ENCODE assay signal across 7 mouse cellular contexts in the genomic region with DNA sequence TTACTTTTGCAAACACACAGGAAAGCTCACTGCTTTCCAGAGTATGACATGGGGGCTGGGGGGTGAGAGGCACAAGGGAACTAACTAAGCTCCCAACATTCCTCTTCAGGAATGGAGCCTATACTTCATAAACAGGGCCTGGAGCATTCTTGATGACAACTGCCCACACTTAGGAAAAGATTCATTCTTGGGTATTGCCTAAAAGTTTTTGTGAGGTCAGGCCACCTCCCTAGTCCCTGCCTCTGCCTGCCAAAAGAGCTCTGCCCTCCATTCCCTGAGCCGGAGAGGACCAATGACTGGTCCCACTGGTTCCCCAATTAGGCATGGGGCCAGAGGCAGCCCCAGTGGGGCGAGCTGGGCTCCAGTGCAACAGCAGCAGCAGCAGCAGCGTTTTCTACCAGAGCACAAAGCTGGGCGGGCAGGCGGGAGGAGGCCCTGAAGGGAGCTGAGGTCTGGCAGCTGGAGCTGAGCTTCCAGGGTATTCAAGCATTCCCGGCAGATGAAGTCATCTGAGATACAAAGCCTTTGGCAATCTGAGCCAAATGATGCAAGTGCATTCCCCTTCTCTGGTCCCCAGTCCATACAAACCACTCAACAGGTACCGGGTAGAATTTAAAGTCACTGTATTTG.
DNase-seq lines count a peak whose midpoint lies in the region; ATAC-seq lines count a peak whose summit lies in the region.

No protein-coding gene starts in this region.

- peak; percentile 71 to 80 for DNase-seq in adrenal gland, postnatal 36 days
- peak; percentile 86 for DNase-seq in forebrain, embryonic 11.5 days (ENCODE audit: low spot score)
- peak; percentile 75 for DNase-seq in kidney, postnatal 14 days

- H3K27me3 ChIP-seq in forebrain, embryonic 11.5 days (ENCODE audit: control insufficient read depth, insufficient read depth, low read length): no peaks in the 10 kb centered on the region
- H3K27me3 ChIP-seq in heart, embryonic 14.5 days (ENCODE audit: control insufficient read depth, insufficient read depth, low read length): no peaks in the 10 kb centered on the region
- H3K27me3 ChIP-seq in liver, embryonic 16.5 days (ENCODE audit: control insufficient read depth, insufficient read depth, low read depth, low read length): no peaks in the 10 kb centered on the region
- no peaks in the 10 kb centered on the region for H3K27me3 ChIP-seq in neural tube, embryonic 15.5 days (replicated peaks)

- H3K4me1 ChIP-seq in forebrain, embryonic 11.5 days (replicated peaks; ENCODE audit: control insufficient read depth, insufficient read depth, low read length): peaks cover 13% of the 10 kb centered on the region
- peaks cover 30 to 60% of the 10 kb centered on the region in 2 experiments for H3K4me1 ChIP-seq in heart, embryonic 14.5 days (ENCODE audit: control insufficient read depth in 2 of 2, insufficient read depth in 2 of 2, low read length in 2 of 2)
- no peaks in the 10 kb centered on the region for H3K4me1 ChIP-seq in liver, embryonic 16.5 days (ENCODE audit: control insufficient read depth, low read depth, low read length)
- peaks cover 12% of the 10 kb centered on the region for H3K4me1 ChIP-seq in neural tube, embryonic 15.5 days

- no peaks in the 10 kb centered on the region for H3K36me3 ChIP-seq in forebrain, embryonic 11.5 days (ENCODE audit: control insufficient read depth, insufficient read depth, low read length)
- H3K36me3 ChIP-seq in heart, embryonic 14.5 days (ENCODE audit: control insufficient read depth, insufficient read depth, low read length): peaks cover 45% of the 10 kb centered on the region
- H3K36me3 ChIP-seq in liver, embryonic 16.5 days (ENCODE audit: control insufficient read depth, insufficient read depth): no peaks in the 10 kb centered on the region
- H3K36me3 ChIP-seq in neural tube, embryonic 15.5 days: peaks cover 5% of the 10 kb centered on the region

- 8% methylated on average over 7 of the region's 7 CpGs for WGBS in forebrain, embryonic 11.5 days
- 2% methylated on average over 7 of the region's 7 CpGs for WGBS in heart, embryonic 14.5 days
- 42% methylated on average over 7 of the region's 7 CpGs for WGBS in liver, embryonic 16.5 days (ENCODE audit: insufficient replicate concordance)
- WGBS in neural tube, embryonic 15.5 days: 15% methylated on average over 7 of the region's 7 CpGs

- ATAC-seq in forebrain, embryonic 11.5 days (replicated peaks; ENCODE audit: low FRiP score): peak; percentile 94
- ATAC-seq in heart, embryonic 14.5 days (ENCODE audit: insufficient number of reproducible peaks, insufficient read depth, low FRiP score, low read depth): peak; percentile 90
- peak; percentile 41 for ATAC-seq in liver, embryonic 16.5 days (ENCODE audit: low read depth)
- peak; percentile 84 for ATAC-seq in neural tube, embryonic 15.5 days (ENCODE audit: low FRiP score)
- ATAC-seq in erythroid progenitor cell, adult 5-6 weeks (replicated peaks; ENCODE audit: low FRiP score, poor library complexity, severe bottlenecking): no peak

- no peaks in the 10 kb centered on the region for H3K9me3 ChIP-seq in forebrain, embryonic 11.5 days (ENCODE audit: control insufficient read depth, low read length)
- H3K9me3 ChIP-seq in heart, embryonic 14.5 days (ENCODE audit: control insufficient read depth, low read length): no peaks in the 10 kb centered on the region
- no peaks in the 10 kb centered on the region for H3K9me3 ChIP-seq in liver, embryonic 16.5 days (replicated peaks; ENCODE audit: control insufficient read depth, low read length)
- no peaks in the 10 kb centered on the region for H3K9me3 ChIP-seq in neural tube, embryonic 15.5 days (replicated peaks)

- H3K4me3 ChIP-seq in forebrain, embryonic 11.5 days (ENCODE audit: low read depth, low read length): no peak overlapping the region
- no peak overlapping the region for H3K4me3 ChIP-seq in heart, embryonic 14.5 days (ENCODE audit: control insufficient read depth in 1 of 2, insufficient read depth in 1 of 2, low read depth in 1 of 2, low read length in 2 of 2)
- H3K4me3 ChIP-seq in liver, embryonic 16.5 days (ENCODE audit: low read depth, low read length): no peak overlapping the region
- no peak overlapping the region for H3K4me3 ChIP-seq in neural tube, embryonic 15.5 days (replicated peaks)

- H3K4me2 ChIP-seq in forebrain, embryonic 11.5 days (ENCODE audit: low read depth, low read length, severe bottlenecking): no peak overlapping the region
- H3K4me2 ChIP-seq in heart, embryonic 14.5 days (ENCODE audit: low read length): peak overlapping the region; percentile 47
- no peak overlapping the region for H3K4me2 ChIP-seq in liver, embryonic 16.5 days (ENCODE audit: low read depth, low read length)
- no peak overlapping the region; the same call in 1 of the 2 replicates for H3K4me2 ChIP-seq in neural tube, embryonic 15.5 days

- peak overlapping the region; percentile 80 for H3K27ac ChIP-seq in forebrain, embryonic 11.5 days (ENCODE audit: low read depth, low read length)
- H3K27ac ChIP-seq in heart, embryonic 14.5 days (replicated peaks in 1 of 2; ENCODE audit: control insufficient read depth in 1 of 2, insufficient read depth in 1 of 2, low read depth in 2 of 2, low read length in 2 of 2): peak overlapping the region; percentile 93 to 98
- peak overlapping the region; percentile 43; the same call in 1 of the 2 replicates for H3K27ac ChIP-seq in liver, embryonic 16.5 days (ENCODE audit: low read length)
- peak overlapping the region; percentile 74 for H3K27ac ChIP-seq in neural tube, embryonic 15.5 days (replicated peaks)

- no peak overlapping the region; the same call in 1 of the 2 replicates for H3K9ac ChIP-seq in forebrain, embryonic 11.5 days (ENCODE audit: low read length)
- peak overlapping the region; percentile 54 for H3K9ac ChIP-seq in heart, embryonic 14.5 days (ENCODE audit: low read length)
- no peak overlapping the region for H3K9ac ChIP-seq in liver, embryonic 16.5 days (ENCODE audit: low read depth, low read length)
- H3K9ac ChIP-seq in neural tube, embryonic 15.5 days (replicated peaks): no peak overlapping the region

Comparison
In these comparisons a context has a peak if more than half of its experiments do, and no peak if none do; other contexts are left out.
1. H3K27ac ChIP-seq: peak in every context shown above with its lines; median percentile 96 in heart, embryonic 14.5 days; 80 in forebrain, embryonic 11.5 days; 74 in neural tube, embryonic 15.5 days; 43 in liver, embryonic 16.5 days.